Mouse (Mus musculus): ENCODE data around the gene Usp22.
A peak's percentile ranks its signal among the peaks of the same experiment; 100 is the strongest.
"Not testable (repeated sequence)": the region's sequence is repeated elsewhere in the genome, so short reads cannot be mapped to it uniquely, and the experiment has no call there.

Gene Usp22

GRCm38 (mm10) chr11:61142941-61143530, 31.8 kb downstream of the Usp22 start:
- no peak for DNase-seq (ENCODE audit: low spot score)

GRCm38 (mm10) chr11:61142262-61142661, 32.6 kb downstream of the Usp22 start:
- DNase-seq (ENCODE audit: low spot score): no peak

GRCm38 (mm10) chr11:61141693-61142092, 33.2 kb downstream of the Usp22 start:
- no peak for DNase-seq (ENCODE audit: low spot score)

GRCm38 (mm10) chr11:61132943-61133342, 41.9 kb downstream of the Usp22 start:
- no peak for DNase-seq (ENCODE audit: low spot score)

- DNase-seq (ENCODE audit: low spot score): not testable (repeated sequence)
Observed at GRCm38 (mm10) chr11:61130646-61131045, 44.2 kb downstream of the Usp22 start.

DNA sequence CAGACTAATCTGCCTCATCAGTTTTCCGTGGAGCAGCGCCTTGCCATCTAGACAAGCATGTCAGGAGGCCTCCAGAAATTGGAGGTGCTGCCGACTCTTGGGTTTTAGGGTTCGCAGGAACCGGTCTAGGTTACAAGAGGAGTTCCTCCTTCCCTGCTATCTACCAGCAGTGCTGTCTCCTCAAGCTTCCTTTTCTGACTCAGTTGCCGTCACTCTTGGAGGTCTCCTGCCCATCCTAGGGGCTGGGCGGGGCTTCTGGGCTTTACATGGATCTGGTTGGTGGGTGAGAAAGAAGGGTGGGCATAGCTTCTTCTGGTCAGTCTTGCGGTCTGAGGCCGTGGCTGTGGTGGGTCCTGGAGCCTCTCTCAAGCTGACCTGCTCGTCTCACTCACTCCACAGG, 45.5 kb downstream of the Usp22 start:
- no peak for DNase-seq (ENCODE audit: low spot score)

GRCm38 (mm10) chr11:61127421-61128055, 47.3 kb downstream of the Usp22 start:
- DNase-seq (ENCODE audit: low spot score): no peak

DNA sequence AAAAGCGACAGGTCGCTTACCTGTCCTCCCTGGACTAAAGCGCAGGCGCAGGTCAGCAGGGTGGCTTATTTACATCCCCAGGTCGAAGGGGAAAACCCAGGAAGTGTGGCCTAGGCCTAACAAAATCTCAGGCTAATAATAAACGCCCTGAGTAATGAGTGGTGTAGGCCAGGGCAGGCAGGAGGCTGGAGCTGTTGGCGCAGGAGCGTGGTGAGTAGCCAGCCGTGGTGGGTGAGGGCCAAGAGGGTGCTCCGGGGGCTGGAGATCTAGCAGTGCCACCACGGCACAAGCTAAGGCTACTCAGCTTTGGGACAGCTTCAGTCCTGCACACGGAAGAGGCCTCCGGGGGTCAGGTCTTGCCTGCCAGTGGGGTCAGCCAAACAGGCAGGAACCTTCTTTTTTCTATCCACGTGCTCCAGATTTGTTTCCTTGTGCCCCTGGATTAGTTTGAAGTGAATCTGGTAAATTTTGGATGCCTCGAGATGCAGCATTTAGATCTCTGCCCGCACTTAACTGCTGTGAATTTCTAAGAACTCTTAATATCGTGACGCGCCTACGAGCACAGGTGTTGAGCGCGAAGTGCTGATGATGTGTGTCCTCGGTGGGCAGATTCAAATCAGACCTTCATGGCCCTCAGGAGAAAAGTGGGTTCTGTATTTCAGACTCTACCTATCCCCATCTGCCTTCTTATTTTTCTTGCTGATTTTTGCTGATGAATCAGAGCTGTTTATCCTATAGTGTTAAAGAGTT, 48.1 kb downstream of the Usp22 start, which contains the start of gene Tnfrsf13b:
Tnfrsf13b (plus strand) TSS at position 150 of the 750 bp plus-strand sequence.
- DNase-seq (ENCODE audit: low spot score): no peak

DNA sequence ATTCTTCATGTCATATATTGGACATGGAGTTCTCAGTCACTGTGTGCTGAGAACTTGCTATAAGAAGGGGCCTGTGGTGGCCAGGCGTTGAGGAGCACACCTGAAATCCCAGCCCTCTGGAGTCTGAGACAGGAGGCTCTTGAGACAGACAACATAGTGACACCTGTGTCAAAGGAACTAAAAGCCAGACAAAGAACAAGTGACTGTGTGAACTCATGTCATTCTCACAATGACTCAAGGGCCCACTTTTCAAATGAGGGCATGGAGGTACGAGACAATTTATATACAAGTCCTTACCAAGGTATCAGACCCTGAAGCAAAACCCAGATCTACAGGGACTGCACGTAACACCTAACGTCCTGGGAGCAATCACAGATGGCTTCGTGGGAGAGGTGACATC, 48.9 kb downstream of the Usp22 start:
- no peak for DNase-seq (ENCODE audit: low spot score)

DNA sequence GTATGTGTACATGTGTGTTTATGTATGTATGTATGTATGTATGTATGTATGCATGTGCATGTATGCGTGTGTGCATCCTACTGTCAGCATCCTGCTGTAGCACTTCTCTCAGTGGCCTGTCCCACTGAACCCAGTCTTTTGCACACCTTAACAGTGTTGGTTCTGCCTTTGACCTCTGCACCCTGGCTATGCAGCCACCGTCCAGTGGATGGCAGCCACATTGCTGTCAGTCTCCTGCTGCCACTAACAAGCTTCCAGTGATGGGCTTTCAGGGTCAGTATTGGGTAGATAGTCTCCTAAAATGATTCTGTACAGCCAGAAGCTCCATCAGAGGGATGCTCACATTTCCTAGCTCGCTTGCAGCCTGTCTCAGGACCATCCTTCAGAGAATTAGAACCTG, 51.0 kb downstream of the Usp22 start:
- DNase-seq (ENCODE audit: low spot score): no peak

DNA sequence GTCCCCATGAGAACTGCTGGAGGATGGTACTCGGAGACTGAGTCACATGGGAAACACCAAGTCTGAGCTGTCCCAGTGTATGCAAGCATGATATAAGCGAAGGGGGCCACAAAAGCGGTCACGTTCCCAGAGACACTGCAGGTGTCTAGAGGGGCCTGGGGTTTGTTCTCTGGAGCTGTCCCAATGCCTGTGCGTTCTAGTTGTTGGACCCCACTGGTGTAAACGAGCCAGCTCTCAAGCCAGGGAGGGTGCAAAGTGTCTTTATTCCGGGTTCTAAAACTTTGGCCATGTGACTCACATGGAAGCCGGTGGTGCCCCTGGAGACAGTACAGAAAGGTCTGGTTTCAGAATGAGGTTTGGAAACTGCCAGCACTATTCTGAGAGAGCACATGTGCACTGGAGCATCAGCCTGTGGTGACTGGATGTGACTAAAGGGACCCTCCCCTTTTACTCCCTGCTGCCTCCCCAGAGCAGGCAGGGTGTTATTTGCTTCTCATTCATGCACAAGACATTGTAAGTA, 52.0 kb downstream of the Usp22 start:
- DNase-seq (ENCODE audit: low spot score): no peak

DNA sequence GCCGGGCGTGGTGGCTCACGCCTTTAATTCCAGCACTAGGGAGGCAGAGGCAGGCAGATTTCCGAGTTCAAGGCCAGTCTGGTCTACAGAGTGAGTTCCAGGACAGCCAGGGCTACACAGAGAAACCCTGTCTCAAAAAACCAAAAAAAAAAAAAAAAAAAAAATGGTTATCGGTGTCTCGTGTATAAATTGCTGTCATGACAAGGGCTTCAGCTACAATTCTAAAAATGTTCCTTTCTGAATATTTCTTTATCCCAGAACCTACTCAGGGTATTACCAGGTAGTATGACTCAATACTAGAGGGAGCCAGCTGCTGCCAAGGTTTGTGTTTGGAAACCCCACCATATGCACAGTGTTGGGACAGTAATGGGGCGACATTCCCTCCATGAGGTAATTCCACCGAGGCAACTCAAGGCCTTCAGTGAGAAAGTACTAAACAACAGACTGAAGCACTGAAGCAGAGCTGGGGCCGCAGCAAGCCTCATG, 52.5 kb downstream of the Usp22 start:
- no peak for DNase-seq (ENCODE audit: low spot score)

DNA sequence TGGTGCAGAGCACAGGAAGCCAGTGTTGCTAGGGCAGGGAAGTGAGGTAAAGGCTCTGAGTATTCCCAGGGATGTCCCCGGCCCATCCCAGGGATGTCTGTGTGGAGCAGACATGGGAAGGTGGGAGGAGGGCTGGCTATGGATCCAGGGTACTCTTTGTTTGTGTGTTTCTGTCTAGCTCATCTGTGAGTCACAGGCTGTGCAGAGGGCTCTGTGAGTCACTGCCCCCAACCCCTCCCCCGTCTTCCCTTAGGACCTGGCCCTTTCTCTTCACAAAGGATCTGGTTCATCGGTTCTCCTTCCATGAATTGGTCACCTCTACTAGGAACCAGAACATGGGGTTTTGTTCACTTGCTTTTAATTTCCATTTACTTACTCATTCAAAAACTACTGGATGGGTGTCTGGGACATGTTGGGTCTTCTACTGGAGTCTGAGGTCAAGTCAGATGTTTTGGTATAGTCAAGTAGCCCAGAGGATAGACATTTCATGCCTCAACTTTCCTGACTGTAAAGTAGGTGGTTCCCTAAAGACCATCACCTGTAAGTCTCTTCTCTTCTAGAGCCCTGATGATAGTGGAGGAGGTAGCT, 54.8 kb downstream of the Usp22 start:
- no peak for DNase-seq (ENCODE audit: low spot score)

GRCm38 (mm10) chr11:61116226-61116625, 58.6 kb downstream of the Usp22 start:
- DNase-seq (ENCODE audit: low spot score): no peak

DNA sequence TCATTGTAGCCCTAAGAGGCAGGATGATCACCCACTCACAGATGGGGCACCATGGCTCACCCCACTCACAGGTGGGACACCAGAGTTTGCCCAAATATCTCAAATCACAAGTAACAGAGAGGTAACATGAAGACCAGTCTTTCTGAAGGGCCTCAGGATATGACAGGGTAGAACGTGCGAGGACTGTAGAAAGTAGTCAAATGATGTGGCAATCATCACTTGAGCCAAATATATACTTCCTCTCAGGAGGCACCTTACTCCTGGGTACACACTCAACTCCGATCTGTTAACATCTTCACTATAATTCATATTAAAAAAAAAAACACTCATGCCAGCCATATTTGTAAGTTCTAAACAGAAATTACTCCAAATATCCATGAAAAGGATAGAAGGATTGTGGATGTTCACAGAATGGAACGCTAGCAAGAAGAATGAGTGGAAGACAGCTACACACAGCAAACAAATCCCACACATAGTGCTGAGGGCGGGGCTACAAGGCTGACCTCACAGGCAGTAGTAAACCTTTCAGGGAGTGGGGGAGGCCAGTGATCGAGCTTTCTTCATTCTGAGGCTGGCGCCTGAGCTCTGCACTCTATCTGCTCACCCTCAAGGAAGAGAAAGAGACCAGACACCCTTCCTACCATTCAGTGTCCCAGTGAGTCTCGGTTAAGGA, 62.4 kb downstream of the Usp22 start:
- no peak for DNase-seq (ENCODE audit: low spot score)

- DNase-seq (ENCODE audit: low spot score): no peak
Observed at GRCm38 (mm10) chr11:61111472-61111871, 63.4 kb downstream of the Usp22 start.

- no peak for DNase-seq (ENCODE audit: low spot score)
Observed at GRCm38 (mm10) chr11:61110928-61111327, 63.9 kb downstream of the Usp22 start.

DNA sequence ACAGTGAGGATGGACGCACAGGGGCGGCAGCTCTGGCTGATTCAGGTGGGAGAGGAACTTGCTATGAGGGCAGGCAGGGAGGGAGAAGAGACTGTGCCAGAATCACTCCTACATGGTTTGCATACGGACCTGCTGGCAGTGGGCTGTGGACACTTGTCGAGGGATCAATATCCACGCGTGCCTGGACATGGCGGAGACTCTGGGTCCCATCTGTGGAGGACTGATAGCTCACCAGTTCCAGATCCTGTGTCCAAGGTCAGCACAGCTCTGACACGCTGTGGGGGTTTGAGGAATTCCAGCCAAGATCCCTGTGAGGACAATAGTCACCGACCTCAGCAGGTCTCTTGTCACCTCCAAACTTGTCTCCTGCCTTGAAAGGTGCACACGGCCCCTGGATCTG, 64.7 kb downstream of the Usp22 start:
- no peak for DNase-seq (ENCODE audit: low spot score)

GRCm38 (mm10) chr11:61109707-61110106, 65.1 kb downstream of the Usp22 start:
- no peak for DNase-seq (ENCODE audit: low spot score)

- no peak for DNase-seq (ENCODE audit: low spot score)
Observed at GRCm38 (mm10) chr11:61108911-61109361, 65.9 kb downstream of the Usp22 start.

DNA sequence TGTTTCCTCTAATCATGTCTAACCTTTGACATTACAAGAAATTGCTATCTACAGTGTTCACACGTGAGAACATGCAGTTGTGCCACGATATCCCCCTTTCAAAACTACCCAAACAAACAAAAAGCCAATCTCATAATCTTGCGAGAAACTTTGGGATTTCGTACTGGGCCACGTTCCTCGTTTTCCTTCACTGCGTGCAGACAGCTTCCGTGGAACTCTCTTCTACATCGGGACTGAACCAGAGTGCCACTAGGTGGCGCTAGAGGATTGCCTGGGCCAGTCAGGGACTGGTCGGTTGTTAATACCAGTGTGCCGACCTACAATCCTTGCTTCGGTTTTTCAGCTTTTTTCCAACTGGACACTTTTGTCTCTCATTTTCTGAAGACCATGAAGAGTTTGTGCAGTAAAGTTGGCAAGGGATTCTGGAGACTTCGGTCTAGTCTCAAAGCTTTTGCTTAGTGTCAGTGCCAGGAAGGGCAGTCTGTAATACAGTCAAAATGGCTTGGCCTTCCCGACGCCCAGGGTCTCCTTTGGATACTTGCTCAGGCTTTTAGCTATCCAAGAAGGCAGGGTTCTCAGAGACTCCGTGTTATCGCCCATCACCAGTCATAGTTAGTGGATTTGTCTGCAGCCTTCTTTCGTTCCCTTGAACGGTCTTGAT, 70.5 kb downstream of the Usp22 start:
- DNase-seq (ENCODE audit: low spot score): peak; percentile 65

Data from urinary bladder, postnatal 10 days (tissue).